Mouse (Mus musculus) midbrain, embryonic 14.5 days (tissue): ENCODE measurements around the gene Rapgef5. TPM values are rescaled to one million over a fixed set of nuclear protein-coding genes. Genes with fewer than 3 reads are reported as not detected.

ENCODE experiments used
- ATAC-seq: fragments of 200-750 bp; cut with Nextera tagmentation; 2 replicates; pipeline ENCODE4 v1.8.0; 2017; ENCODE audit warnings: moderate number of reproducible peaks, moderate library complexity; ENCODE audit not compliant: low FRiP score, low TSS enrichment
- DNase-seq: peaks from one replicate; pipeline ENCODE4 v3.0.0-alpha.2; 2015
- H3K27ac ChIP-seq: fragments of 300-500 bp; sonication (generic); replicated peaks from 2 replicates; pipeline ENCODE4 v1.5.1; 2014; ENCODE audit warnings: mild to moderate bottlenecking, low read depth, low read length, moderate library complexity
- H3K27me3 ChIP-seq: fragments of 300-500 bp; sonication (generic); 2 replicates; pipeline ENCODE4 v1.6.1; 2014; ENCODE audit warnings: low read length, control low read depth, mixed read lengths; ENCODE audit not compliant: control insufficient read depth, insufficient read depth
- H3K36me3 ChIP-seq: fragments of 300-500 bp; sonication (generic); 2 replicates; pipeline ENCODE4 v1.6.1; 2014; ENCODE audit warnings: low read length, control low read depth; ENCODE audit not compliant: control insufficient read depth, insufficient read depth
- H3K4me1 ChIP-seq: fragments of 300-500 bp; sonication (generic); 2 replicates; pipeline ENCODE4 v1.6.1; 2014; ENCODE audit warnings: mild to moderate bottlenecking, antibody characterized with exemption, low read length, control low read depth; ENCODE audit not compliant: control insufficient read depth, insufficient read depth
- H3K4me2 ChIP-seq: fragments of 300-500 bp; sonication (generic); 2 replicates; pipeline ENCODE4 v1.6.1; 2014; ENCODE audit warnings: mild to moderate bottlenecking, low read length, moderate library complexity
- H3K4me3 ChIP-seq: fragments of 300-500 bp; sonication (generic); replicated peaks from 2 replicates; pipeline ENCODE4 v1.5.1; 2014; ENCODE audit warnings: low read depth, low read length
- H3K9ac ChIP-seq: fragments of 300-500 bp; sonication (generic); replicated peaks from 2 replicates; pipeline ENCODE4 v1.6.1; 2014; ENCODE audit warnings: mild to moderate bottlenecking, low read length, moderate library complexity
- H3K9me3 ChIP-seq: fragments of 300-500 bp; sonication (generic); 2 replicates; pipeline ENCODE4 v1.6.1; 2016; ENCODE audit warnings: low read length, control low read depth, mixed read lengths; ENCODE audit not compliant: control insufficient read depth
- WGBS: fragments of 180-500 bp; shearing (Covaris S2); extraction: QIAGEN DNeasy Blood & Tissue Kit; methylation state at CpG from one replicate; pipeline ENCODE4 v1.1.7; 2014; 5-methylcytosine and 5-hydroxymethylcytosine counted together
- polyA plus RNA-seq: library from polyadenylated mRNA; unstranded; fragments of >200 nt; fragmentation: Nextera tagmentation; extraction: Ambion mirVana; gene quantifications from 2 replicates; pipeline ENCODE4 v1.2.1, GENCODE M21; 2014

Rapgef5 gene
- polyA plus RNA-seq, 1 experiment from 2014 or later, result 50.8 TPM

- Histone ChIP-seq H3K4me3 (no peak overlapping the region), H3K4me1 (no peaks in the 10 kb centered on the region), H3K27me3 (no peaks in the 10 kb centered on the region), H3K9me3 (no peaks in the 10 kb centered on the region), H3K36me3 (no peaks in the 10 kb centered on the region), H3K4me2 (no peak overlapping the region), H3K9ac (no peak overlapping the region), H3K27ac (no peak overlapping the region)
- no peak for DNase-seq
- WGBS, result 79% methylated on average over 3 of the region's 3 CpGs
- no peak for ATAC-seq
Observed at GRCm38 (mm10) chr12:117605966-117606365, 89.7 kb downstream of the Rapgef5 start.

DNA sequence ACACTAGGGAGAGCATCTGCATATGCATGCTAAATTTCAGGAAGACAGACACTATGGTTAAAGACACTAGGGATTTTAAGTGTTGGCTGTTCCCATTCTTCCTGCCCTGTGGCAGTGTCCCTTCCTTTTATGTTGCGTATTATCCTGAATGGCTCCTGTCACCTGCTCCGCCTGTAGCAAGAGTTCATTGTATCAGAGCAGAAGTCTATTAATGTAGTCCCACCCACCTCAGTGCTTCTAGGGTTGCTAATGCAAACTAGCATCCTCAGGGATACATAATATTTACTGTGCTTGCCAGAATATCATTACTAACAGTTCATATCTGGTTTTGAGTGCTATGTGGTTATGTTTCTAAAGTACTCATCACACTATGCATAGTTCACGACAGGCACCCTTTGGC is 96.4 kb downstream of the Rapgef5 start:
- no peak overlapping the region for H3K27ac ChIP-seq

GRCm38 (mm10) chr12:117619523-117620023 is 103.3 kb downstream of the Rapgef5 start:
- H3K27me3 ChIP-seq, result no peaks in the 10 kb centered on the region
- DNase-seq (no peak), ATAC-seq (no peak)
- 0 out of 2 replicates have a peak, but pooled peaks cover 3% of the 10 kb centered on the region for H3K4me1 ChIP-seq
- no peak overlapping the region for H3K9ac ChIP-seq
- H3K9me3 ChIP-seq, result no peaks in the 10 kb centered on the region
- no peak overlapping the region for H3K4me2 ChIP-seq
- no peak overlapping the region for H3K4me3 ChIP-seq
- no peaks in the 10 kb centered on the region for H3K36me3 ChIP-seq
- 60% methylated on average over 4 of the region's 4 CpGs for WGBS
- H3K27ac ChIP-seq, result no peak overlapping the region

More for the DNA sequence above, 96.4 kb downstream of the Rapgef5 start:
- Histone ChIP-seq H3K27me3 (no peaks in the 10 kb centered on the region), H3K36me3 (no peaks in the 10 kb centered on the region), H3K4me1 (peaks cover 13% of the 10 kb centered on the region), H3K9me3 (no peaks in the 10 kb centered on the region), H3K4me3 (no peak overlapping the region), H3K4me2 (no peak overlapping the region), H3K9ac (no peak overlapping the region)
- ATAC-seq (peak; percentile 71), DNase-seq (peak; percentile 63)
- WGBS, result 40% methylated on average over 3 of the region's 3 CpGs

GRCm38 (mm10) chr12:117622972-117623371 is 106.7 kb downstream of the Rapgef5 start:
- Histone ChIP-seq H3K9ac (no peak overlapping the region), H3K4me1 (peaks cover 8% of the 10 kb centered on the region), H3K9me3 (no peaks in the 10 kb centered on the region), H3K4me3 (no peak overlapping the region), H3K27me3 (no peaks in the 10 kb centered on the region), H3K27ac (no peak overlapping the region), H3K36me3 (no peaks in the 10 kb centered on the region), H3K4me2 (no peak overlapping the region)
- no peak for DNase-seq
- no peak for ATAC-seq
- WGBS, result 87% methylated on average over 2 of the region's 2 CpGs

- H3K27ac ChIP-seq, result no peak overlapping the region
Observed at GRCm38 (mm10) chr12:117627311-117627710, 111.0 kb downstream of the Rapgef5 start.

DNA sequence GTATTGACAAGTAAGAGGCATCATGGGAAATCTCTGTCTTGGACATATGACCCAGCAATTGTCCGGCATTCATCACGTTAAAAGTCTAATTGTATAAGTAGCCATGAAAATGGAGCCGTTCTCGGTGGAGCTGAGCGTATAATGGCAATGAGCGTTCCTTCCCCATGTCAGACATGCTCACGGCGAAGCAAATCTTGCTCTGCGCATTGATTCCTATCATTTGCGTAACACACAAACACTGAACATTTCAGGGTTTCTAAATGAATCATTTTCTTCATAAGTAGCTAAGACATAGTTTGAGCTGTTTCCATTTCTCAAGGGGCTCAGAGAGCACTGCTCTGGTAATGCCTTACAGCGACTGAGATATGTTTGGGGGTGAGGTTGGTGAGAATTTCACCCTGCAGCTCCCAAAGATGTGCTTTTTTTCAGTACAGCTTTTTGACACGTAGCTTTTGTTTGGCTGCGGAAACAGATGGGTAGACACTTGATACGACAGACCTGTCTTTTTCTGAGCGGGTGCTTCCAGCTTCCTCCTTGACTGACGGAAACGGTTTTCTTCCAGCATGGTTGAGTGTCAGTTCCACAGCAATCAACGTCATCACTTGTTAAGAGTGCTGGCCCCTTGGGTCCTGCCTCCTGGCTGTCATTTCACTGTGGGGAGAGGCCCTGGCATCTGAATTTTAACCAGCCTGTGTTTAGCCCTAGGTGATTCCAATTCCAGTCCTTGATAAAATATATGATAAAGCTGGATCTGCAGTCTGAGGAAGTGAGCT is 112.2 kb downstream of the Rapgef5 start:
- Histone ChIP-seq H3K27me3 (no peaks in the 10 kb centered on the region), H3K4me2 (no peak overlapping the region), H3K27ac (peak overlapping the region; percentile 14; the same call in 1 of the 2 replicates), H3K4me1 (peaks cover 11% of the 10 kb centered on the region), H3K4me3 (no peak overlapping the region), H3K36me3 (no peaks in the 10 kb centered on the region), H3K9me3 (no peaks in the 10 kb centered on the region), H3K9ac (no peak overlapping the region)
- 54% methylated on average over 18 of the region's 18 CpGs for WGBS
- no peak for ATAC-seq
- peak; percentile 46 for DNase-seq

More at GRCm38 (mm10) chr12:117627311-117627710, 111.0 kb downstream of the Rapgef5 start:
- ATAC-seq (peak; percentile 69), DNase-seq (peak; percentile 51)
- Histone ChIP-seq H3K4me2 (no peak overlapping the region), H3K36me3 (no peaks in the 10 kb centered on the region), H3K4me3 (no peak overlapping the region), H3K9me3 (no peaks in the 10 kb centered on the region), H3K9ac (no peak overlapping the region), H3K27me3 (no peaks in the 10 kb centered on the region), H3K4me1 (peaks cover 11% of the 10 kb centered on the region)
- 42% methylated on average over 2 of the region's 2 CpGs for WGBS

GRCm38 (mm10) chr12:117632133-117632532 is 115.9 kb downstream of the Rapgef5 start:
- 87% methylated on average over 1 of the region's 1 CpGs for WGBS
- peaks cover 10% of the 10 kb centered on the region for H3K4me1 ChIP-seq
- DNase-seq (no peak), ATAC-seq (no peak)
- H3K27me3 ChIP-seq, result no peaks in the 10 kb centered on the region
- H3K9ac ChIP-seq, result no peak overlapping the region
- no peaks in the 10 kb centered on the region for H3K36me3 ChIP-seq
- no peak overlapping the region for H3K4me3 ChIP-seq
- H3K4me2 ChIP-seq, result no peak overlapping the region
- no peak overlapping the region for H3K27ac ChIP-seq
- H3K9me3 ChIP-seq, result no peaks in the 10 kb centered on the region

- no peak overlapping the region for H3K27ac ChIP-seq
- H3K4me1 ChIP-seq, result no peaks in the 10 kb centered on the region
- no peaks in the 10 kb centered on the region for H3K9me3 ChIP-seq
- ATAC-seq (no peak), DNase-seq (no peak)
- no peak overlapping the region for H3K4me2 ChIP-seq
- no peaks in the 10 kb centered on the region for H3K36me3 ChIP-seq
- H3K9ac ChIP-seq, result no peak overlapping the region
- H3K27me3 ChIP-seq, result no peaks in the 10 kb centered on the region
- no peak overlapping the region for H3K4me3 ChIP-seq
- WGBS, result 54% methylated on average over 2 of the region's 2 CpGs
Observed at GRCm38 (mm10) chr12:117636139-117636772, 120.0 kb downstream of the Rapgef5 start.
